Mouse (Mus musculus): ENCODE measurements around the gene Ttc8. TPM values are rescaled to one million over a fixed set of nuclear protein-coding genes. Genes with fewer than 3 reads are reported as not detected.
"Not testable (repeated sequence)": the region's sequence is repeated elsewhere in the genome, so short reads cannot be mapped to it uniquely, and the experiment has no call there.

The Ttc8 gene
- polyA plus RNA-seq, 1 experiment from 2014 or later: 10.8 TPM

DNA sequence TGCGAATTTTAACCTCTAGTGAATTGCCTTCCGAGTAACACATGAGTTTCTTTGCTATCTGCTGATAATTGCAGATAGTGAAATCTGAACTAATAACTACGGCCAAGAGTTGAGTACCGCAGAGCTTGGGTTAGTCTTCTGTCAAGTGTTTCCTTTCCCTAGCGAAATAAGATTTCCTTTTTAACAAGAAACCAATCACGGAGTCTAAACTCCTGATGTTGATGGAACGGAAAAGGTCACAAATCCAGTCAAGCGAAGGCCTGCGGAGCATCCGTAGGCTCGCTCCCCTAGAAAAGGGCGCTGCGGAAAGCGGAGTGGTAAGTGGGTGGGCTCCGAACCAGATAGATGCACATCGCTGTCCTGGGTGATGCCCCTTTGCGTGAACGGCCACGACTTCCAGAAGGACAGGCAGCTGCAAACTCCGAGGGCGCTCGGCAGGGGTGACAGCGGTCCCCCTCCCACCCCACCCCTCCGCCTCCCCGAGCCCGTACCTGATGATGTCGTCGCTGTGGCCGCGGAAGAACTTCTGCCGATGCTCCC is 20.0 kb upstream of the Ttc8 start:
- Histone ChIP-seq H3K36me3 (ENCODE audit: control insufficient read depth, insufficient read depth, low read length) (no peaks in the 10 kb centered on the region), H3K4me2 (peak overlapping the region; percentile 97), H3K4me1 (replicated peaks; ENCODE audit: control insufficient read depth, insufficient read depth, low read length) (no peaks in the 10 kb centered on the region; the same call in 1 of the 2 replicates), H3K4me3 (ENCODE audit: low read depth, low read length) (peak overlapping the region; percentile 73), H3K9ac (ENCODE audit: low read depth, low read length) (peak overlapping the region; percentile 68), H3K27ac (ENCODE audit: low read depth, low read length) (no peak overlapping the region), H3K9me3 (ENCODE audit: control insufficient read depth, low read length) (no peaks in the 10 kb centered on the region), H3K27me3 (replicated peaks; ENCODE audit: control insufficient read depth, insufficient read depth, low read length) (peaks cover 11% of the 10 kb centered on the region)
- peak; percentile 64 for DNase-seq (ENCODE audit: low spot score)
- 3% methylated on average over 31 of the region's 31 CpGs for whole genome bisulfite sequencing
- ATAC-seq (replicated peaks; ENCODE audit: low FRiP score): peak; percentile 8; the same call in 1 of the 2 replicates

- H3K27me3 ChIP-seq (replicated peaks; ENCODE audit: control insufficient read depth, insufficient read depth, low read length): peaks cover 11% of the 10 kb centered on the region
- H3K9me3 ChIP-seq (ENCODE audit: control insufficient read depth, low read length): no peaks in the 10 kb centered on the region
- DNase-seq (ENCODE audit: low spot score) (peak; percentile 87), ATAC-seq (replicated peaks; ENCODE audit: low FRiP score) (peak; percentile 93)
- H3K36me3 ChIP-seq (ENCODE audit: control insufficient read depth, insufficient read depth, low read length): no peaks in the 10 kb centered on the region
- H3K4me1 ChIP-seq (replicated peaks; ENCODE audit: control insufficient read depth, insufficient read depth, low read length): no peaks in the 10 kb centered on the region; the same call in 1 of the 2 replicates
- no peak within 1 kb of the TSS for H3K27ac ChIP-seq (ENCODE audit: low read depth, low read length)
- WGBS: under 1% methylated on average over 101 of the region's 101 CpGs
- peak within 1 kb of the TSS; percentile 68 for H3K9ac ChIP-seq (ENCODE audit: low read depth, low read length)
- peak within 1 kb of the TSS; percentile 97 for H3K4me2 ChIP-seq
- H3K4me3 ChIP-seq (ENCODE audit: low read depth, low read length): peak within 1 kb of the TSS; percentile 73
Measured at GRCm38 (mm10) chr12:98900881-98901801, 19.2 kb upstream of the Ttc8 start, which contains the start of gene Eml5. Gene Eml5, minus strand, starts transcription at chr12:98901484.

GRCm38 (mm10) chr12:98905466-98905865 is 14.9 kb upstream of the Ttc8 start:
- no peak overlapping the region for H3K4me2 ChIP-seq
- no peaks in the 10 kb centered on the region for H3K4me1 ChIP-seq (replicated peaks; ENCODE audit: control insufficient read depth, insufficient read depth, low read length)
- H3K4me3 ChIP-seq (ENCODE audit: low read depth, low read length): no peak overlapping the region
- H3K27ac ChIP-seq (ENCODE audit: low read depth, low read length): no peak overlapping the region
- DNase-seq (ENCODE audit: low spot score) (no peak), ATAC-seq (replicated peaks; ENCODE audit: low FRiP score) (no peak)
- no peaks in the 10 kb centered on the region for H3K9me3 ChIP-seq (ENCODE audit: control insufficient read depth, low read length)
- no peak overlapping the region for H3K9ac ChIP-seq (ENCODE audit: low read depth, low read length)
- H3K27me3 ChIP-seq (replicated peaks; ENCODE audit: control insufficient read depth, insufficient read depth, low read length): 0 out of 2 replicates have a peak, but pooled peaks cover 2% of the 10 kb centered on the region
- WGBS: 67% methylated on average over 5 of the region's 5 CpGs
- H3K36me3 ChIP-seq (ENCODE audit: control insufficient read depth, insufficient read depth, low read length): no peaks in the 10 kb centered on the region

DNA sequence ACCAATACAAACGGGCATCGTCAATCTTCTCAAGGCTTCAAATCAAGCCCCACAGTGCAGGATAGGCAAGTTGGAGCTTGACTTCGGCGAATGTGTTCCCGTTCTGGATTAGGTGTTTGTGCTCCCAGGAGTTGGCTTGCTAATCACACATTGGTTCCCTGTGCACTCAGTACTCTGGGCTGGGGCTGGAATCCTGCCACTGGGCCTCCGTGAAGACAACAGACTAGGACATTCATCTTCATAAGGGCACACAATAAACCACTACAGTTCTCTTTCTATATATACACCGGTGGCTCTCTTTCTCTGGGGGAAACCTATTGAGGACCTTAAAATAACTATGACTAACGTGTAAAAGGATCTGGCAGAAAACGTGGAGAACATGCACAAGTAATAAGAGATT is 10.3 kb upstream of the Ttc8 start:
- Histone ChIP-seq H3K27ac (ENCODE audit: low read depth, low read length) (no peak overlapping the region), H3K4me3 (ENCODE audit: low read depth, low read length) (no peak overlapping the region), H3K36me3 (ENCODE audit: control insufficient read depth, insufficient read depth, low read length) (no peaks in the 10 kb centered on the region), H3K4me2 (no peak overlapping the region), H3K9ac (ENCODE audit: low read depth, low read length) (no peak overlapping the region), H3K9me3 (ENCODE audit: control insufficient read depth, low read length) (no peaks in the 10 kb centered on the region), H3K4me1 (replicated peaks; ENCODE audit: control insufficient read depth, insufficient read depth, low read length) (no peaks in the 10 kb centered on the region), H3K27me3 (replicated peaks; ENCODE audit: control insufficient read depth, insufficient read depth, low read length) (no peaks in the 10 kb centered on the region)
- ATAC-seq (replicated peaks; ENCODE audit: low FRiP score) (no peak), DNase-seq (ENCODE audit: low spot score) (no peak)
- WGBS: 75% methylated on average over 9 of the region's 9 CpGs

DNA sequence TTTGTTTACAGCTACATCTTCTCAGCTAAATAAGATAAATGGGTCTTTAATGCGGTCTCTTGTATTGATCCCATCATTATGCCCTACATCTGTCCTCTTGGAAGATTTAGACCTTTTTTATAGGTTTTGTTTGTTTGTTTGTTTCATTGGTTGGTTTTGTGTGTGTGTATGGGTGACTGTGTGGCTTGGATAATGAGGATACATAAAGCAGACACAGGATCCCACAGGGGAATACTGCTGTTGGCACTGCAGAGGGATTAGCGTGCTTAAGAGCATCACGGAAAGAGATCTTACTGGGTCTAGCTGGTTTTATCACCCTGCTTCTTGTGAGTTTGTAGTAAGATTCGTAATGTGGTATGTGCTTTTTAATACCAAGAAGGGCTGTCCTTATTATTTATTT is 10.8 kb downstream of the Ttc8 start:
- H3K4me2 ChIP-seq: no peak overlapping the region
- no peaks in the 10 kb centered on the region for H3K27me3 ChIP-seq (replicated peaks; ENCODE audit: control insufficient read depth, insufficient read depth, low read length)
- H3K36me3 ChIP-seq (ENCODE audit: control insufficient read depth, insufficient read depth, low read length): no peaks in the 10 kb centered on the region
- H3K4me1 ChIP-seq (replicated peaks; ENCODE audit: control insufficient read depth, insufficient read depth, low read length): no peaks in the 10 kb centered on the region
- DNase-seq (ENCODE audit: low spot score) (no peak), ATAC-seq (replicated peaks; ENCODE audit: low FRiP score) (no peak)
- WGBS: 92% methylated on average over 4 of the region's 4 CpGs
- H3K27ac ChIP-seq (ENCODE audit: low read depth, low read length): no peak overlapping the region
- no peaks in the 10 kb centered on the region for H3K9me3 ChIP-seq (ENCODE audit: control insufficient read depth, low read length)
- no peak overlapping the region for H3K9ac ChIP-seq (ENCODE audit: low read depth, low read length)
- no peak overlapping the region for H3K4me3 ChIP-seq (ENCODE audit: low read depth, low read length)

- H3K9me3 ChIP-seq (ENCODE audit: control insufficient read depth, low read length): no peaks in the 10 kb centered on the region
- DNase-seq (ENCODE audit: low spot score) (no peak), ATAC-seq (replicated peaks; ENCODE audit: low FRiP score) (no peak)
- H3K4me3 ChIP-seq (ENCODE audit: low read depth, low read length): no peak overlapping the region
- H3K9ac ChIP-seq (ENCODE audit: low read depth, low read length): no peak overlapping the region
- no peak overlapping the region for H3K27ac ChIP-seq (ENCODE audit: low read depth, low read length)
- H3K27me3 ChIP-seq (replicated peaks; ENCODE audit: control insufficient read depth, insufficient read depth, low read length): no peaks in the 10 kb centered on the region
- H3K4me1 ChIP-seq (replicated peaks; ENCODE audit: control insufficient read depth, insufficient read depth, low read length): no peaks in the 10 kb centered on the region
- H3K4me2 ChIP-seq: no peak overlapping the region
- WGBS: 93% methylated on average over 4 of the region's 4 CpGs
- H3K36me3 ChIP-seq (ENCODE audit: control insufficient read depth, insufficient read depth, low read length): no peaks in the 10 kb centered on the region
Measured at GRCm38 (mm10) chr12:98932441-98932840, 12.1 kb downstream of the Ttc8 start.

GRCm38 (mm10) chr12:98932856-98933255 is 12.5 kb downstream of the Ttc8 start:
- ATAC-seq (replicated peaks; ENCODE audit: low FRiP score) (no peak), DNase-seq (ENCODE audit: low spot score) (no peak)
- WGBS: 88% methylated on average over 1 of the region's 1 CpGs

GRCm38 (mm10) chr12:98951295-98951694 is 30.9 kb downstream of the Ttc8 start:
- not testable (repeated sequence) for H3K27me3 ChIP-seq (replicated peaks; ENCODE audit: control insufficient read depth, insufficient read depth, low read length); H3K9ac ChIP-seq (ENCODE audit: low read depth, low read length); DNase-seq (ENCODE audit: low spot score); H3K27ac ChIP-seq (ENCODE audit: low read depth, low read length); H3K4me2 ChIP-seq; H3K9me3 ChIP-seq (ENCODE audit: control insufficient read depth, low read length); H3K36me3 ChIP-seq (ENCODE audit: control insufficient read depth, insufficient read depth, low read length); H3K4me1 ChIP-seq (replicated peaks; ENCODE audit: control insufficient read depth, insufficient read depth, low read length); H3K4me3 ChIP-seq (ENCODE audit: low read depth, low read length); ATAC-seq (replicated peaks; ENCODE audit: low FRiP score)
- WGBS: 71% methylated on average over 5 of the region's 5 CpGs

More at GRCm38 (mm10) chr12:98932856-98933255, 12.5 kb downstream of the Ttc8 start:
- H3K4me2 ChIP-seq: no peak overlapping the region
- no peaks in the 10 kb centered on the region for H3K36me3 ChIP-seq (ENCODE audit: control insufficient read depth, insufficient read depth, low read length)
- no peak overlapping the region for H3K4me3 ChIP-seq (ENCODE audit: low read depth, low read length)
- H3K4me1 ChIP-seq (replicated peaks; ENCODE audit: control insufficient read depth, insufficient read depth, low read length): no peaks in the 10 kb centered on the region
- no peak overlapping the region for H3K9ac ChIP-seq (ENCODE audit: low read depth, low read length)
- no peaks in the 10 kb centered on the region for H3K27me3 ChIP-seq (replicated peaks; ENCODE audit: control insufficient read depth, insufficient read depth, low read length)
- H3K27ac ChIP-seq (ENCODE audit: low read depth, low read length): no peak overlapping the region
- H3K9me3 ChIP-seq (ENCODE audit: control insufficient read depth, low read length): no peaks in the 10 kb centered on the region
